Mouse (Mus musculus) heart, embryonic 10.5 days (tissue): Measurements from ENCODE around the gene Rps11. TPM values are rescaled to one million over a fixed set of nuclear protein-coding genes. Genes with fewer than 3 reads are reported as not detected.

ENCODE experiments used
- DNase-seq: peaks from one replicate; pipeline ENCODE4 v3.0.0-alpha.2; 2017; ENCODE audit warnings: low spot score
- H3K27ac ChIP-seq: fragments of 300-500 bp; sonication (generic); 2 replicates; pipeline ENCODE4 v1.5.1; 2016; ENCODE audit warnings: mild to moderate bottlenecking
- H3K27me3 ChIP-seq: fragments of 300-500 bp; sonication (generic); 2 replicates; pipeline ENCODE4 v1.6.1; 2016; ENCODE audit warnings: mild to moderate bottlenecking; ENCODE audit not compliant: poor library complexity, insufficient read depth, severe bottlenecking
- H3K36me3 ChIP-seq: fragments of 300-500 bp; sonication (generic); 2 replicates; pipeline ENCODE4 v1.6.1; 2016; ENCODE audit warnings: mild to moderate bottlenecking, moderate library complexity
- H3K4me1 ChIP-seq: fragments of 300-500 bp; sonication (generic); 2 replicates; pipeline ENCODE4 v1.6.1; 2016; ENCODE audit warnings: mild to moderate bottlenecking
- H3K4me3 ChIP-seq: fragments of 300-500 bp; sonication (generic); 2 replicates; pipeline ENCODE4 v1.5.1; 2016; ENCODE audit warnings: mild to moderate bottlenecking, moderate library complexity
- H3K9me3 ChIP-seq: fragments of 300-500 bp; sonication (generic); 2 replicates; pipeline ENCODE4 v1.6.1; 2016; ENCODE audit warnings: mild to moderate bottlenecking, moderate library complexity
- WGBS: fragments of 180-500 bp; shearing (Covaris S2); methylation state at CpG from one replicate; pipeline ENCODE4 v1.1.7; 2016; 5-methylcytosine and 5-hydroxymethylcytosine counted together
- polyA plus RNA-seq: library from polyadenylated mRNA; unstranded; fragments of >200 nt; fragmentation: Nextera tagmentation; extraction: Ambion mirVana; gene quantifications from 2 replicates; pipeline ENCODE4 v1.2.1, GENCODE M21; 2016

The Rps11 gene
- polyA plus RNA-seq, 1 experiment from 2014 or later = 1,534 TPM

GRCm38 (mm10) chr7:45093516-45093905 lies 30.7 kb downstream of the Rps11 start:
- peak; percentile 80 for DNase-seq
- Histone ChIP-seq H3K4me3 (no peak overlapping the region), H3K27ac (peak overlapping the region; percentile 74), H3K27me3 (no peaks in the 10 kb centered on the region), H3K4me1 (peaks cover 36% of the 10 kb centered on the region), H3K9me3 (no peaks in the 10 kb centered on the region), H3K36me3 (peaks cover 9% of the 10 kb centered on the region)
- 32% methylated on average over 18 of the region's 18 CpGs for WGBS

GRCm38 (mm10) chr7:45092828-45093515 lies 31.3 kb downstream of the Rps11 start:
- 59% methylated on average over 12 of the region's 12 CpGs for WGBS
- DNase-seq = peak; percentile 78
- H3K4me1 ChIP-seq = peaks cover 36% of the 10 kb centered on the region
- no peaks in the 10 kb centered on the region for H3K9me3 ChIP-seq
- H3K4me3 ChIP-seq = no peak overlapping the region
- H3K27me3 ChIP-seq = no peaks in the 10 kb centered on the region
- H3K36me3 ChIP-seq = peaks cover 15% of the 10 kb centered on the region
- peak overlapping the region; percentile 74 for H3K27ac ChIP-seq

- H3K4me1 ChIP-seq = peaks cover 36% of the 10 kb centered on the region
- H3K9me3 ChIP-seq = no peaks in the 10 kb centered on the region
- H3K36me3 ChIP-seq = peaks cover 24% of the 10 kb centered on the region
- under 1% methylated on average over 16 of the region's 16 CpGs for WGBS
- peak within 1 kb of the TSS; percentile 72 for H3K4me3 ChIP-seq
- peak; percentile 99 for DNase-seq
- peak within 1 kb of the TSS; percentile 94 for H3K27ac ChIP-seq
- H3K27me3 ChIP-seq = no peaks in the 10 kb centered on the region
Measured at GRCm38 (mm10) chr7:45092048-45092447, 32.2 kb downstream of the Rps11 start, which contains the start of gene Rcn3. TSS of gene Rcn3 (minus strand) at chr7:45092221.

- Histone ChIP-seq H3K4me3 (peak overlapping the region; percentile 72), H3K4me1 (peaks cover 36% of the 10 kb centered on the region), H3K27ac (peak overlapping the region; percentile 94), H3K9me3 (0 out of 2 replicates have a peak, but pooled peaks cover 2% of the 10 kb centered on the region), H3K27me3 (no peaks in the 10 kb centered on the region), H3K36me3 (peaks cover 31% of the 10 kb centered on the region)
- peak; percentile 83 for DNase-seq
- 10% methylated on average over 35 of the region's 35 CpGs for WGBS
Measured at GRCm38 (mm10) chr7:45091001-45091990, 32.9 kb downstream of the Rps11 start.

- Histone ChIP-seq H3K27me3 (no peaks in the 10 kb centered on the region), H3K9me3 (0 out of 2 replicates have a peak, but pooled peaks cover 2% of the 10 kb centered on the region), H3K4me1 (peaks cover 35% of the 10 kb centered on the region), H3K36me3 (peaks cover 40% of the 10 kb centered on the region), H3K27ac (peak overlapping the region; percentile 94), H3K4me3 (peak overlapping the region; percentile 72)
- 81% methylated on average over 13 of the region's 13 CpGs for WGBS
- DNase-seq = no peak
Measured at GRCm38 (mm10) chr7:45090251-45090977, 33.8 kb downstream of the Rps11 start.

- 86% methylated on average over 17 of the region's 17 CpGs for WGBS
- DNase-seq = no peak
- H3K27me3 ChIP-seq = no peaks in the 10 kb centered on the region
- H3K36me3 ChIP-seq = peaks cover 57% of the 10 kb centered on the region
- H3K4me1 ChIP-seq = peaks cover 24% of the 10 kb centered on the region
- H3K4me3 ChIP-seq = no peak overlapping the region
- H3K27ac ChIP-seq = no peak overlapping the region
- H3K9me3 ChIP-seq = 0 out of 2 replicates have a peak, but pooled peaks cover 2% of the 10 kb centered on the region
Measured at GRCm38 (mm10) chr7:45088597-45088996, 35.6 kb downstream of the Rps11 start.

GRCm38 (mm10) chr7:45086084-45086483 lies 38.2 kb downstream of the Rps11 start:
- Histone ChIP-seq H3K9me3 (0 out of 2 replicates have a peak, but pooled peaks cover 2% of the 10 kb centered on the region), H3K27me3 (no peaks in the 10 kb centered on the region), H3K4me3 (no peak overlapping the region), H3K27ac (no peak overlapping the region), H3K36me3 (peaks cover 76% of the 10 kb centered on the region), H3K4me1 (peaks cover 20% of the 10 kb centered on the region)
- DNase-seq = peak; percentile 75
- WGBS = 79% methylated on average over 4 of the region's 4 CpGs

GRCm38 (mm10) chr7:45083300-45083890 lies 40.8 kb downstream of the Rps11 start:
- WGBS = 87% methylated on average over 22 of the region's 22 CpGs
- Histone ChIP-seq H3K27ac (0 out of 2 replicates have a peak overlapping the region, but pooled peaks have one; percentile 12), H3K4me3 (no peak overlapping the region; the same call in 1 of the 2 replicates)

GRCm38 (mm10) chr7:45082401-45083299 lies 41.6 kb downstream of the Rps11 start:
- Histone ChIP-seq H3K4me1 (peaks cover 11% of the 10 kb centered on the region), H3K4me3 (no peak overlapping the region), H3K27ac (0 out of 2 replicates have a peak overlapping the region, but pooled peaks have one; percentile 12), H3K27me3 (no peaks in the 10 kb centered on the region), H3K9me3 (0 out of 2 replicates have a peak, but pooled peaks cover 2% of the 10 kb centered on the region), H3K36me3 (peaks cover 65% of the 10 kb centered on the region)
- 65% methylated on average over 25 of the region's 25 CpGs for WGBS
- DNase-seq = no peak

More at GRCm38 (mm10) chr7:45083300-45083890, 40.8 kb downstream of the Rps11 start:
- peaks cover 11% of the 10 kb centered on the region for H3K4me1 ChIP-seq
- H3K27me3 ChIP-seq = no peaks in the 10 kb centered on the region
- H3K9me3 ChIP-seq = 0 out of 2 replicates have a peak, but pooled peaks cover 2% of the 10 kb centered on the region
- no peak for DNase-seq
- H3K36me3 ChIP-seq = peaks cover 70% of the 10 kb centered on the region

- peaks cover 65% of the 10 kb centered on the region for H3K36me3 ChIP-seq
- WGBS = 52% methylated on average over 5 of the region's 5 CpGs
- no peaks in the 10 kb centered on the region for H3K9me3 ChIP-seq
- H3K4me3 ChIP-seq = no peak overlapping the region; the same call in 1 of the 2 replicates
- H3K4me1 ChIP-seq = peaks cover 16% of the 10 kb centered on the region
- no peaks in the 10 kb centered on the region for H3K27me3 ChIP-seq
- no peak for DNase-seq
- H3K27ac ChIP-seq = 0 out of 2 replicates have a peak overlapping the region, but pooled peaks have one; percentile 6
Measured at GRCm38 (mm10) chr7:45081016-45081415, 43.2 kb downstream of the Rps11 start.

GRCm38 (mm10) chr7:45079856-45080255 lies 44.4 kb downstream of the Rps11 start:
- Histone ChIP-seq H3K9me3 (no peaks in the 10 kb centered on the region), H3K27me3 (no peaks in the 10 kb centered on the region), H3K36me3 (peaks cover 61% of the 10 kb centered on the region), H3K4me3 (no peak overlapping the region), H3K27ac (no peak overlapping the region), H3K4me1 (peaks cover 27% of the 10 kb centered on the region)
- DNase-seq = peak; percentile 94
- WGBS = 1% methylated on average over 10 of the region's 10 CpGs
